Mouse (Mus musculus): ENCODE results near the gene Trpm3.

Trpm3 gene

GRCm38 (mm10) chr19:22635635-22636034, 496.8 kb downstream of the Trpm3 start:
- DNase-seq (ENCODE audit: low read depth, low spot score) = no peak

DNA sequence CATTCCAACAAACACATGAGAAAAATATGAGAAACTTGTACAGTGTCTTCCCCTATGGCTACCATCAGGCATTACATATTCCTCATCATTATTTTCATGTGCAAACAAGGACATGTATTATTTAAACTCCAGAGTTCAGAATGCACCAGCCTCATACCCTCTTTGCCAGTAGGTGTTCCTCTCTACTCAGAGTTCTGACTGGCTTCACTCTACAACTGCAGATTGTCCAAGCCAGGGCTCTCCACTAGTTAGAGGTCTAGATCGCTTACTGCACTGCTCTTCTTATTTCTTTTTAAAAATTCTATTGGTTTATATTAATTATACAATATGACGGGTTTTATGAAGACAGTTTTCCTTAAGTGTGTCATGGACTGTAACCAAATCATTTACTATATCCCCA, 498.9 kb downstream of the Trpm3 start:
- no peak for DNase-seq (ENCODE audit: low read depth, low spot score)

GRCm38 (mm10) chr19:22638394-22638954, 499.6 kb downstream of the Trpm3 start:
- DNase-seq (ENCODE audit: low read depth, low spot score) = no peak

DNA sequence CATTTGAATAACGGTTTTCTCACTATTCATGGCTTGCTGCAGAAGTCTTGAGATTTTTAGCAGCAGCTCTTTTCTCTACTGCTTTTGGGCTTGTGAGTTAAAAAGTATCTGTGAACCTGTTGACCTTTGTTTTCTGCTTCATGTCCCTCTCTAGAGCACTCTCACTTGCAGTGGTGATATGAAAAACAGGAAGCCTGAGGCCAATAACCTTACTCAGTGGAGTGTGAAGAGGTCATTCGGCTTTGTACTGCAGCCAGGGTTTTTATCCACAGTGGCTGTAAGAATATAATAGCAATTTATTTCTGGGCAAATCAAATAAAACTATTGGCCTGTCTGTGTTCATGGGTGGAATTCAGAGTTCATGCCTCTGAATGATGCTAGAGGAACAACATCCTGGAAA, 503.3 kb downstream of the Trpm3 start:
- DNase-seq (ENCODE audit: low read depth, low spot score) = no peak

- DNase-seq (ENCODE audit: low read depth, low spot score) = no peak
Measured at GRCm38 (mm10) chr19:22656466-22657215, 517.8 kb downstream of the Trpm3 start.

DNA sequence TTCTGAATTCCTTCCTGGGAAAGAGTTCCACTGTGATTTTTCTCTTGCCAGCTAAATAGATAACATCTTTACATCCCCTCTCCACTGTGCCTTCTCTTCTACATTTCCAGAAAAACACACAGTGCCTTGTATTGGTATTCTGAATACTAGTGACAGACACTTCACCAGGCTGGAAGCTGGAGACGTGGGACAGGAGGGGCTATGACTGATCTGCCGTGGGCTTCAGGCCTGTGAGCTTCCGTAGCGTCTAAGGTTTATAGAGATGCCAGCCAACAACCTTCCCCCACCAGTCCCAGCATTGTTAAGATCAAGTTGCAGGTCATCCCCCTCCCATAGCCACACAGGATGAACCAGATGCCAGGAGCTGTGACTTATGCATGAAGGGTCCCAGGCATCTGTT, 518.4 kb downstream of the Trpm3 start:
- DNase-seq (ENCODE audit: low read depth, low spot score) = no peak

- DNase-seq (ENCODE audit: low read depth, low spot score) = no peak
Measured at GRCm38 (mm10) chr19:22665401-22665800, 526.6 kb downstream of the Trpm3 start.

GRCm38 (mm10) chr19:22670222-22670621, 531.4 kb downstream of the Trpm3 start:
- no peak for DNase-seq (ENCODE audit: low read depth, low spot score)

GRCm38 (mm10) chr19:22672892-22673291, 534.0 kb downstream of the Trpm3 start:
- DNase-seq (ENCODE audit: low read depth, low spot score) = no peak

- no peak for DNase-seq (ENCODE audit: low read depth, low spot score)
Measured at GRCm38 (mm10) chr19:22676206-22676605, 537.4 kb downstream of the Trpm3 start.

DNA sequence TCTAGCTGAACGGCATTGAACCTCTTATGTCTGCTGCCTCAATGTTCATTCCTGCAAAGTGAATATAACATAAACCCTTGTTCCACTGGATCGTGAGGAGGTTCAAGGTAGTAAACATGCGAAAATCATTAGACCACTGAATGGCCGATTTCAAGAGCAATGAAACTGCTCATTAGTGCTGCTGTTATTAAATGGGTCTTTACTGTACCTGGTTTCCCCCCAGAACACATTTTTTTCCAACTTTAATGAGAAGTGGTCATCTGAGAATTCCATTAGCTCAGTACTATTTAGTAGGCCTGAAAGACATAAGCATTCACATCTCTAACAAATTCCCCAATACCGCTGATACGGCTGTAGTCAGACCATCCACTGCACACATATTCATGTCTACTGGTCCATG, 543.4 kb downstream of the Trpm3 start:
- DNase-seq (ENCODE audit: low read depth, low spot score) = no peak

DNA sequence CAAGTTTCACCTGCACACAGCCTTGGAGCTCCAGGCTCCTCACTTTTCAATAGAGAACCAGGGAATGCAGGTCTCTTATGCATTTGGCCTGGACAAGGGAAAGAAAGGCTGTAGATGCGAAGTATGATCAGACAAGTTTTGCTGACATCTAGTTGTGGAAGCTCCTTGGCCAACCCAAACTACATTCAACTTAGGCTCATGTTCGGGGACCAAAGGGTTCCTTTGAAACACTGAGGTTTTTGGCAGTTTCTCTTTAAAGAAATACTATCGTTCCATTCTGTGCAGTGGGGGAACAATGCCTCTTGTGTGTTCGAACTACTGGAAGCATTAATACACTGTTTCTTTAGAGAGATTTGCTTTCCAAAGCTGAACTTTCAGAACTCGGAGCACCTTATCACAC, 553.1 kb downstream of the Trpm3 start:
- no peak for DNase-seq (ENCODE audit: low read depth, low spot score)

DNA sequence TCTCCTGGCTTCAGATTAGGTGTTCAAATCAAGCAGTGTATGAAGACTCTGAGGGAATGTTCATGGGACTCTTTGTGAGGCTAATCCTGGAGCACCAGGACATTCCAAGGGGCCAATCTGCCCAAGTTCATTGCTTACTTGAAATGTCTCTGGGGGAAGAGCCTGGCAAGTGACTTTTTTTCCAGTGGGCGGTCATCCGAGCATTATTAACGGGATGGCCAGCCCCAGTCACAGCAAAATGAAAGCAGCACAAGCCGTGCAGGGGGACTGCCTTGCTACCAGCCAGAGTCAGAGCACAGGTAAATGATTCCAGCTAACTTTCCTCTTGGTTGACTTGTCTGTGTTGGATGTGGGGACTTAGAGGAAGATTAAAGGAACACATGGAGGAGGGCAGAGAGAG, 553.7 kb downstream of the Trpm3 start:
- DNase-seq (ENCODE audit: low read depth, low spot score) = no peak

GRCm38 (mm10) chr19:22692956-22693355, 554.1 kb downstream of the Trpm3 start:
- DNase-seq (ENCODE audit: low read depth, low spot score) = no peak

- no peak for DNase-seq (ENCODE audit: low read depth, low spot score)
Measured at GRCm38 (mm10) chr19:22695423-22695822, 556.6 kb downstream of the Trpm3 start.

GRCm38 (mm10) chr19:22698737-22699136, 559.9 kb downstream of the Trpm3 start:
- DNase-seq (ENCODE audit: low read depth, low spot score) = no peak

DNA sequence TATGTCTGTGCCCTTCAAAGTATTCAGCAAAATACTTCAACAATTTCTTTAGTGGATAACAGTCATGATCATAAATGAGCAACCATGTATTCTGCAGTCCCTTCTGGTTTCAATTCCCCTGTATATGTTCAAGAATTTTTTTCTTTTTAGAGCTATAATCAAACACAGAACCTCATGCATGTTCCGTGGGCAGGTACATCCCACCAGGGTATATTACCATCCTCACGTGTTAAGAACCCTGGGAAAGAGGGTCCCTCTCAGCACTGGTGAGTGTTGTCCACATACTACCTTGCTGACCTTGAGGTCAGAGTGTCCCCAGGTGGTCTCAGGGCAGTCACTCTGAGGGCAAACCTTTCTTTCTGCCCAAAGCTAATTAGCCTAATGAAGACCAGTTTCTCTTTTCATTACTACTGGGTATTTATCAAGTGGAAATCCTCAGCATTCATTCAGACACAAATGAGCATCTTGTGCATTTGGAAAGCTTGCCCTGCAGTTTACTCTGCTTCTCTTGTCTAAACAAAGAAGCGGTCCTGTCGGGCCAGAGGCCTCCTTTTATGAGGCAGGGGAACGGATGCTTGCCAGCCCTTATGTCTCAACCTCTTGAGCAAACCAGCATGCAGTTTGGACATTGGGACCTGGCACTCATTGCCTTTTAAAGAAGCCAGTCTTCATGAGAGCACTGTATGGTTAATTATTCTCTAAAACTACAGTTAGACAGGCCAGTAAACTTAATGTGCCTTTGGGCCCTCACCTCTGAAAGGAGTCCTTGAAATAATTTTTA, 562.2 kb downstream of the Trpm3 start:
- peak; percentile 14 for DNase-seq (ENCODE audit: low read depth, low spot score)

- DNase-seq (ENCODE audit: low read depth, low spot score) = peak; percentile 32
Measured at GRCm38 (mm10) chr19:22703876-22704275, 565.0 kb downstream of the Trpm3 start.

DNA sequence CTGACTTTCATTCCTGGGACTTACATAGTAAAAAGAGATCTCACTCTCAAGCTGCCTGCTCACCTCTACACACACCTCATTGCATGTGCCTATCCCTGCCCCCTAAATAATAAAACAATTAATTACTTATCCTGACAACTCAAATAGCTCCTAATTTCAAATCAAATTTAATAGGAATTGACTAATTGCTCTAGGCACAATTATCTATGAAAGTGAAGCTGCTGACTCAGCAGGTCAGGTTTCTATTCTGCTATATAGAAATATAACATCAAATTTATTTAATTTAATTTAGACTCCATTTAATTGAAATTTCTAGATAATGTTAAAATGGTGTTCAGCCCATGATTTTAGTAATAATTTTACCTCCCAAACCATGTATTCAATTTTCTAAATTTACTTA, 566.6 kb downstream of the Trpm3 start:
- DNase-seq (ENCODE audit: low read depth, low spot score) = no peak

GRCm38 (mm10) chr19:22719027-22719426, 580.2 kb downstream of the Trpm3 start:
- no peak for DNase-seq (ENCODE audit: low read depth, low spot score)

- no peak for DNase-seq (ENCODE audit: low read depth, low spot score)
Measured at GRCm38 (mm10) chr19:22729846-22730245, 591.0 kb downstream of the Trpm3 start.

- DNase-seq (ENCODE audit: low read depth, low spot score) = no peak
Measured at GRCm38 (mm10) chr19:22730971-22731370, 592.1 kb downstream of the Trpm3 start.

- no peak for DNase-seq (ENCODE audit: low read depth, low spot score)
Measured at GRCm38 (mm10) chr19:22736870-22737269, 598.0 kb downstream of the Trpm3 start.
